Mouse (Mus musculus) thymus, postnatal 36 days (tissue): Measurements from ENCODE around the gene Ndufs3.

ENCODE experiments used
- DNase-seq, 2 experiments: peaks; one replicate each; pipeline ENCODE4 v3.0.0; 2022; ENCODE audit warnings: mixed read lengths in 2 of 2

Gene Ndufs3

DNA sequence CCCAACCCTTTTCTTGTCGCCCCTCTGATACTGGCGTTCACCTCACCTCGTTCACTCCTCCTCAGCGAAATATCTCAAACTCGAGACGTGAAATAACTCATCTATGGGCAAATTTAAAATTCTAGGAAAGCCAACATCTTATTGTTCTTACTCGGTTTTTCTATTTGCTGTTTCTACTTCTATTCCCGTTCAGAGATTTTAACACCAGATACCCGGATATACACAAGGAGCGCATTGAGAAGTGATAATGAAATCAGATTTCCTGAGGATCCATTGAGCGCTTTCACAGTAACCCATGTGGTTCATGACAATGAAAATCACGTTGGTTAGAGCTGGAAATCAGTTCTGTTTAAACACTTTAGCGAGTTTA, 57.0 kb downstream of the Ndufs3 start:
- no peak for DNase-seq

DNA sequence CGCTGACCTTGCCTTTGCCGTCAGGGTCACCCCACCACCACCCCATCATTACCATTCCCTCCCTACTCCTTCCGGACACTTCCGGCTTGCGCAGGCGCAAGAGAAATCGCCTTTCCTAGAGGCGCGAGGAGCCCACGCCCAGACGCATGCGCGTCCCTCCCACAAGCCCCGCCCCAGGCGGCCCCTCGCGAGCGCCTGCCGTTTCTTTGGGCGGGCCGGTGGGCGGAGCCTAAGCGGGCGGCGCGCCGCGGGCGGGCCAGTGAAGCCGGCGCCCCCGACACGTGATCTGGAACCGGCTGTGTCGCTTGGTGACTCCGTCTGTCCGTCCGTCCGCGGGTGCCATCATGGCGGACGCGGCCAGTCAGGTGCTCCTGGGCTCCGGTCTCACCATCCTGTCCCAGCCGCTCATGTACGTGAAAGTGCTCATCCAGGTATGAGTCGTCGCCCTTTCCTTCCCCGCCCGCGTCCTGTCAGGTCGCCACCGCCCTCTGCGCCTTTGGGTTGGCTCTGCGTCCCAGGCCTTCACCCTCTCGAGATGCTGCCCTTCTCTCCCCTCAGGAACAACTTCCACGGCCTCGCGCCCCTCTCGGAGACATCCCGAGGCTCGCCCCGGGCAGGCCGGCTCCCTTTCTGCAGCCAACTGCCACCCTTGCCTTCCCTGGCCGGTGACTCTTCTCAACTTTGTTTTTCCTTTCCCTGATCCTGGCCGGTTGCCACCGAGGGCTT, 57.5 kb downstream of the Ndufs3 start, which contains the start of gene Mtch2:
Mtch2 (plus strand) TSS at position 201 of the 726 bp plus-strand sequence.
- DNase-seq: peak; percentile 98

DNA sequence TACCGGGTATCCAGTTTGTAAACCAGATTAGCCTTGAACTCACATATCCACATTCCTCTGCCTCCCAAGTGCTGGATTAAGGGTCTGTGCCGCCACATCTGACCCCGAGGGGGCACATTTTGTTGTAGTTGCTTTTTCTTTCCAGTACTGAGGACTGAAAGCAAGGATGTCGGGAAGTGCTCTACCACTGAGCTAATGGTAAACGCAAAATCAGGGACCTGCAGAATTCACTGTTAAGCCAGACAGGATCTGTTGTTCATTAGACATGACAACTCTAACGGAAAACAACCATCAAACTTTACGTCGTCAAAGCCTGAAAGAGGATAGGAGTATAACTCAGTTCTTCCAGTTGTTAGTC, 58.1 kb downstream of the Ndufs3 start:
- DNase-seq: peak in 1 of 2 experiments; percentile 31

DNA sequence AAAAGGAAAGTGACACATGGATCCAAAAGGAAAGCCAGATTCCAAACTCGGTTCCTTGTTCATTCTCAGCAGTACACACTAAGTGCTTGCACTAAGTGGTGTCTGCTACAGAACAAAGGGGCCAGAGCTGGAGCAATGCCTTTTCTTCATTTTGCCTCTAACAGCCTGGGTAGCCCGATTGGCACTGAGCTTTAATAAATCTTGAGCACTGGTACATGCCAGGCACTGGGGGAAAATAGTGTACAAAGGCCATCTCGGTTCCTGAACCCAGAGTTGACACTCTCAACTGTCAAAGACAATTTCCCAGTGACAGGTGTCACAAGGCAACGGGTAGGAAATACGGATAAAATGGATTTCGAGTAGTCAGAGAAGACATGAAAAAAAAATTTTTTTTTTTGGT, 58.5 kb downstream of the Ndufs3 start:
- peak in 1 of 2 experiments; percentile 6 for DNase-seq

DNA sequence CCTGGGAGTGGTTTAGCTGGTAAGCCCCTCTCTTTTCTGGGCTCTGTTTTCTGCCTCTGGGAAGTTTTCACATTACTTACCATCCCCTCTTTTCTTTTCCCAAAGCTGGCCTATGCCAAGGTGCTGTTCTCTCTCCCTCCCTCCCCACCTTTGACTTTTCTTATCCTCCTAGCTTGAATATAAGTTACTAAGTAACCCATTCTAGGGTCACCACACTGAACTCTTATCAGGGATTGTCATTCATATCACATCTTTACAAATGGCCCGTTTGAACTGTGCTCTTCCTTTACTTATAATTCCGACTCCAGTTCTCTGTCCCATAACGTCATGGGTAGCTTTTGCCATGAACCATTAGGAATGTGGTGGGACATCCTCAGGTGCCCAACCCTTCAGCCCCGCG, 59.4 kb downstream of the Ndufs3 start:
- DNase-seq: no peak
